Mouse (Mus musculus): ENCODE data around the gene Rad51. TPM values are rescaled to one million over a fixed set of nuclear protein-coding genes. Genes with fewer than 3 reads are reported as not detected.

Rad51 gene
- polyA plus RNA-seq, 1 experiment from 2014 or later: 3.7 TPM

DNA sequence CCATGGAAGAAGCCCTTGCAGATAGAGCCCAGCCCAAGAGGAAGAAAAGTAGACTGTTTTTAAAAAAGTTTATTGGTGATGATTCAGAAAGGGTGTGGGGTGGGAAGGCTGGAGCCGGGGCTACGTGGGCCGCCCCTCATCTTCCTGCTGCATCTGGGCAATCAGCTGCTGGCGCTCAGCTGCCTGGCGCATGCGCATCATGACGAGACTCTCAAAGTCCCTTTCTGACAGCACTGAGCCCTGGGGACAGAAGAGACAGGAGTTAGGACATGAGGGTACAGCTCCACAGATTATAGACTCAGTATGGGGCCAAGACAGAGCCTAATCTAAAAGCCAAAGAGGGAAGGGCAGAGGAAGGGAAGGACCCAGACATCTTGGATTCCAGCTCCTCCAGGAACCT lies 59.9 kb downstream of the Rad51 start:
- H3K4me1 ChIP-seq (ENCODE audit: control insufficient read depth, insufficient read depth, low read length): peaks cover 19% of the 10 kb centered on the region
- H3K4me2 ChIP-seq (ENCODE audit: low read depth, low read length): no peak overlapping the region
- no peaks in the 10 kb centered on the region for H3K36me3 ChIP-seq (ENCODE audit: control insufficient read depth, insufficient read depth, low read length)
- WGBS: 71% methylated on average over 7 of the region's 7 CpGs
- no peak overlapping the region for H3K9ac ChIP-seq (replicated peaks; ENCODE audit: low read depth, low read length)
- H3K27me3 ChIP-seq (ENCODE audit: control insufficient read depth, insufficient read depth, low read length): peaks cover 5% of the 10 kb centered on the region; the same call in 1 of the 2 replicates
- no peak overlapping the region for H3K4me3 ChIP-seq (ENCODE audit: low read depth, low read length)
- H3K9me3 ChIP-seq (ENCODE audit: control insufficient read depth, low read length): no peaks in the 10 kb centered on the region
- ATAC-seq (ENCODE audit: low read depth): peak; percentile 15; the same call in 1 of the 2 replicates
- H3K27ac ChIP-seq (ENCODE audit: low read depth, low read length): no peak overlapping the region

GRCm38 (mm10) chr2:119172862-119173576 lies 60.4 kb downstream of the Rad51 start:
- peak; percentile 62 for ATAC-seq (ENCODE audit: low read depth)
- WGBS: 8% methylated on average over 13 of the region's 13 CpGs
- 0 out of 2 replicates have a peak overlapping the region, but pooled peaks have one; percentile 37 for H3K9ac ChIP-seq (replicated peaks; ENCODE audit: low read depth, low read length)

GRCm38 (mm10) chr2:119173991-119174651 lies 61.5 kb downstream of the Rad51 start, which contains the start of gene Gm14137:
Gm14137 (plus strand) TSS chr2:119174509.
- no peak within 1 kb of the TSS for H3K4me3 ChIP-seq (ENCODE audit: low read depth, low read length)
- H3K27me3 ChIP-seq (ENCODE audit: control insufficient read depth, insufficient read depth, low read length): no peaks in the 10 kb centered on the region
- peaks cover 14% of the 10 kb centered on the region for H3K4me1 ChIP-seq (ENCODE audit: control insufficient read depth, insufficient read depth, low read length)
- 33% methylated on average over 8 of the region's 8 CpGs for WGBS
- ATAC-seq (ENCODE audit: low read depth): no peak
- no peak within 1 kb of the TSS; the same call in 1 of the 2 replicates for H3K4me2 ChIP-seq (ENCODE audit: low read depth, low read length)
- no peaks in the 10 kb centered on the region for H3K9me3 ChIP-seq (ENCODE audit: control insufficient read depth, low read length)
- no peak within 1 kb of the TSS for H3K9ac ChIP-seq (replicated peaks; ENCODE audit: low read depth, low read length)
- H3K27ac ChIP-seq (ENCODE audit: low read depth, low read length): no peak within 1 kb of the TSS
- no peaks in the 10 kb centered on the region for H3K36me3 ChIP-seq (ENCODE audit: control insufficient read depth, insufficient read depth, low read length)

More at GRCm38 (mm10) chr2:119172862-119173576, 60.4 kb downstream of the Rad51 start:
- H3K4me2 ChIP-seq (ENCODE audit: low read depth, low read length): peak overlapping the region; percentile 21
- H3K36me3 ChIP-seq (ENCODE audit: control insufficient read depth, insufficient read depth, low read length): no peaks in the 10 kb centered on the region
- H3K27me3 ChIP-seq (ENCODE audit: control insufficient read depth, insufficient read depth, low read length): no peaks in the 10 kb centered on the region
- H3K4me1 ChIP-seq (ENCODE audit: control insufficient read depth, insufficient read depth, low read length): peaks cover 14% of the 10 kb centered on the region
- H3K4me3 ChIP-seq (ENCODE audit: low read depth, low read length): no peak overlapping the region
- no peaks in the 10 kb centered on the region for H3K9me3 ChIP-seq (ENCODE audit: control insufficient read depth, low read length)
- H3K27ac ChIP-seq (ENCODE audit: low read depth, low read length): peak overlapping the region; percentile 40; the same call in 1 of the 2 replicates

- H3K27me3 ChIP-seq (ENCODE audit: control insufficient read depth, insufficient read depth, low read length): no peaks in the 10 kb centered on the region
- 59% methylated on average over 14 of the region's 14 CpGs for WGBS
- no peak overlapping the region for H3K4me3 ChIP-seq (ENCODE audit: low read depth, low read length)
Measured at GRCm38 (mm10) chr2:119174866-119175265, 62.3 kb downstream of the Rad51 start.

GRCm38 (mm10) chr2:119175614-119176013 lies 63.0 kb downstream of the Rad51 start:
- Histone ChIP-seq H3K4me1 (ENCODE audit: control insufficient read depth, insufficient read depth, low read length) (peaks cover 14% of the 10 kb centered on the region), H3K4me3 (ENCODE audit: low read depth, low read length) (no peak overlapping the region), H3K27ac (ENCODE audit: low read depth, low read length) (no peak overlapping the region), H3K36me3 (ENCODE audit: control insufficient read depth, insufficient read depth, low read length) (peaks cover 12% of the 10 kb centered on the region; the same call in 1 of the 2 replicates), H3K4me2 (ENCODE audit: low read depth, low read length) (no peak overlapping the region), H3K27me3 (ENCODE audit: control insufficient read depth, insufficient read depth, low read length) (no peaks in the 10 kb centered on the region), H3K9ac (replicated peaks; ENCODE audit: low read depth, low read length) (no peak overlapping the region), H3K9me3 (ENCODE audit: control insufficient read depth, low read length) (no peaks in the 10 kb centered on the region)
- ATAC-seq (ENCODE audit: low read depth): no peak
- WGBS: 76% methylated on average over 6 of the region's 6 CpGs

More at GRCm38 (mm10) chr2:119174866-119175265, 62.3 kb downstream of the Rad51 start:
- Histone ChIP-seq H3K9me3 (ENCODE audit: control insufficient read depth, low read length) (no peaks in the 10 kb centered on the region), H3K4me1 (ENCODE audit: control insufficient read depth, insufficient read depth, low read length) (peaks cover 14% of the 10 kb centered on the region), H3K36me3 (ENCODE audit: control insufficient read depth, insufficient read depth, low read length) (peaks cover 4% of the 10 kb centered on the region; the same call in 1 of the 2 replicates), H3K4me2 (ENCODE audit: low read depth, low read length) (no peak overlapping the region), H3K9ac (replicated peaks; ENCODE audit: low read depth, low read length) (no peak overlapping the region), H3K27ac (ENCODE audit: low read depth, low read length) (no peak overlapping the region)
- no peak for ATAC-seq (ENCODE audit: low read depth)

DNA sequence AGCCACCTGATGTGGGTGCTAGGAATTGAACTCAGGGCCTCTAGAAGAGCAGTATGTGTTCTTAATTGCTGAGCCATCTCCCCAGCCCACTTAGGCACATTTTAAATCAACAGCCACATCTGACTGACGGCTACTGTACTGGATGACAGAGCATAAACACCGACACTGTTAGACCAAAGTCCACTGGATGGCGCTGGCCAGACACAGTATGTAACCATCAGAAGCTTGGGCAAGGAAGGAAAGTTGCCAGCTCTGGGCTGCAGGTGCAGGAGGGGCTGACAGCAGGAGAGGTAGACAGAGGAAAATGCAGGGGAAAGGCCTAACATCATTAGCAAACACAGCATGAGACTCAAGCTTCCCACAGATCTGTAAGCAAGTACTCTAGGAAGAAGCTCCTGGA lies 64.2 kb downstream of the Rad51 start:
- Histone ChIP-seq H3K9ac (replicated peaks; ENCODE audit: low read depth, low read length) (no peak overlapping the region), H3K4me3 (ENCODE audit: low read depth, low read length) (no peak overlapping the region), H3K36me3 (ENCODE audit: control insufficient read depth, insufficient read depth, low read length) (peaks cover 12% of the 10 kb centered on the region; the same call in 1 of the 2 replicates), H3K4me1 (ENCODE audit: control insufficient read depth, insufficient read depth, low read length) (peaks cover 14% of the 10 kb centered on the region), H3K4me2 (ENCODE audit: low read depth, low read length) (no peak overlapping the region), H3K27me3 (ENCODE audit: control insufficient read depth, insufficient read depth, low read length) (no peaks in the 10 kb centered on the region), H3K27ac (ENCODE audit: low read depth, low read length) (no peak overlapping the region), H3K9me3 (ENCODE audit: control insufficient read depth, low read length) (no peaks in the 10 kb centered on the region)
- no peak for ATAC-seq (ENCODE audit: low read depth)
- 61% methylated on average over 3 of the region's 3 CpGs for WGBS

GRCm38 (mm10) chr2:119177384-119177939 lies 64.9 kb downstream of the Rad51 start:
- Histone ChIP-seq H3K4me2 (ENCODE audit: low read depth, low read length) (no peak overlapping the region), H3K4me3 (ENCODE audit: low read depth, low read length) (no peak overlapping the region), H3K36me3 (ENCODE audit: control insufficient read depth, insufficient read depth, low read length) (peaks cover 12% of the 10 kb centered on the region; the same call in 1 of the 2 replicates), H3K4me1 (ENCODE audit: control insufficient read depth, insufficient read depth, low read length) (peaks cover 13% of the 10 kb centered on the region), H3K27ac (ENCODE audit: low read depth, low read length) (no peak overlapping the region), H3K27me3 (ENCODE audit: control insufficient read depth, insufficient read depth, low read length) (no peaks in the 10 kb centered on the region), H3K9me3 (ENCODE audit: control insufficient read depth, low read length) (no peaks in the 10 kb centered on the region), H3K9ac (replicated peaks; ENCODE audit: low read depth, low read length) (no peak overlapping the region)
- WGBS: 89% methylated on average over 5 of the region's 5 CpGs
- no peak for ATAC-seq (ENCODE audit: low read depth)

GRCm38 (mm10) chr2:119182914-119183313 lies 70.3 kb downstream of the Rad51 start:
- Histone ChIP-seq H3K27ac (ENCODE audit: low read depth, low read length) (no peak overlapping the region), H3K9me3 (ENCODE audit: control insufficient read depth, low read length) (no peaks in the 10 kb centered on the region), H3K4me1 (ENCODE audit: control insufficient read depth, insufficient read depth, low read length) (no peaks in the 10 kb centered on the region), H3K9ac (replicated peaks; ENCODE audit: low read depth, low read length) (no peak overlapping the region), H3K27me3 (ENCODE audit: control insufficient read depth, insufficient read depth, low read length) (no peaks in the 10 kb centered on the region), H3K4me2 (ENCODE audit: low read depth, low read length) (no peak overlapping the region), H3K4me3 (ENCODE audit: low read depth, low read length) (no peak overlapping the region), H3K36me3 (ENCODE audit: control insufficient read depth, insufficient read depth, low read length) (peaks cover 28% of the 10 kb centered on the region)
- no peak for ATAC-seq (ENCODE audit: low read depth)
- 73% methylated on average over 7 of the region's 7 CpGs for WGBS
